Mouse (Mus musculus) forebrain, embryonic 15.5 days (tissue): ENCODE data around the gene Theg. TPM values are rescaled to one million over a fixed set of nuclear protein-coding genes. Genes with fewer than 3 reads are reported as not detected.

Experiments
- ATAC-seq: fragments of 200-750 bp; cut with Nextera tagmentation; replicated peaks from 2 replicates; pipeline ENCODE4 v1.8.0; 2017; ENCODE audit warnings: mild to moderate bottlenecking, moderate TSS enrichment, moderate library complexity
- H3K27ac ChIP-seq: fragments of 300-500 bp; sonication (generic); replicated peaks from 2 replicates; pipeline ENCODE4 v1.5.1; 2015; ENCODE audit warnings: mild to moderate bottlenecking, inconsistent platforms
- H3K27me3 ChIP-seq: fragments of 300-500 bp; sonication (generic); 2 replicates; pipeline ENCODE4 v1.6.1; 2015; ENCODE audit warnings: inconsistent platforms
- H3K36me3 ChIP-seq: fragments of 300-500 bp; sonication (generic); 2 replicates; pipeline ENCODE4 v1.6.1; 2015; ENCODE audit warnings: mild to moderate bottlenecking, inconsistent platforms
- H3K4me1 ChIP-seq: fragments of 300-500 bp; sonication (generic); 2 replicates; pipeline ENCODE4 v1.6.1; 2015; ENCODE audit warnings: inconsistent platforms
- H3K4me2 ChIP-seq: fragments of 300-500 bp; sonication (generic); replicated peaks from 2 replicates; pipeline ENCODE4 v1.6.1; 2015; ENCODE audit warnings: mild to moderate bottlenecking, inconsistent platforms
- H3K4me3 ChIP-seq: fragments of 300-500 bp; sonication (generic); 2 replicates; pipeline ENCODE4 v1.5.1; 2015; ENCODE audit warnings: mild to moderate bottlenecking, inconsistent platforms
- H3K9ac ChIP-seq: fragments of 300-500 bp; sonication (generic); replicated peaks from 2 replicates; pipeline ENCODE4 v1.6.1; 2015; ENCODE audit warnings: mild to moderate bottlenecking, inconsistent platforms
- H3K9me3 ChIP-seq: fragments of 300-500 bp; sonication (generic); 2 replicates; pipeline ENCODE4 v1.6.1; 2016; ENCODE audit warnings: inconsistent platforms
- WGBS: fragments of 180-500 bp; shearing (Covaris S2); methylation state at CpG from one replicate; pipeline ENCODE4 v1.1.7; 2015; ENCODE audit warnings: mixed read lengths; 5-methylcytosine and 5-hydroxymethylcytosine counted together
- polyA plus RNA-seq: library from polyadenylated mRNA; unstranded; fragments of >200 nt; fragmentation: Nextera tagmentation; extraction: Ambion mirVana; gene quantifications from 2 replicates; pipeline ENCODE4 v1.2.1, GENCODE M21; 2015

The Theg gene
- polyA plus RNA-seq = not detected in 2 replicates

DNA sequence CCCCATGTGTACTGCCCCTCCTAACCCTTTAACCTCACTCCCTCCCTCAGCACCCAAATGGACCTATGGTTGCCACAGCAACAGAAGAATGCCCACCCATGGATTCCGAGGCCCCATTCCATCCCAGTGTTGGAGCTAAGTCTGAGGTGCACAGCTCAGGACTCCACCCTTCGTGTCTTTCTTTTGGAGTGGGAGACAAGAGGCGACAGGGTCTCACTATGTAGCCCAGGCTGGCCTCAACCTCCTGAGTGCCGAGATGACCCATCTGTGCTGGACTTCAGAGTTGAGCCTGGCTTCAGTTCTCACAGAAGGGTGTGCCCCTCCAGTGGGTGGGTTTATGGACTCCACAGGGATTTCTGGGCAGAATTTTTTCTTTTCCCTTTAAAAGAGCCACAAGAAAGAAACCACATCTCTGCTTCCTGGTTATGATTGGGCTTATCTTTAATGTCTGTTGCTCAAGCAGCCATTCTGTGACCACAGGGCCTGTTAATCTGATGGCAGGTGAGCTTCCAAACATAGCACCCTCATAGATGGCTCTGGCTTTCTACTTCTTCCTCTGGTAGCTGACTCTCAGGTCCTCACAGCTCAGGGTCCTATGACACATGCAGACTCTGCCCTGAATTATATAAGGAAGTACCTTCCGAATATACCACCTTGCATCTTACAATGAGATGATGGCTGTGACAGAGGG, at the start of gene Theg:
Gene Theg (minus strand): TSS at position 271 of the 691 bp plus-strand sequence.
- H3K9ac ChIP-seq = no peak within 1 kb of the TSS
- H3K27me3 ChIP-seq = no peaks in the 10 kb centered on the region
- no peak within 1 kb of the TSS for H3K4me2 ChIP-seq
- no peak within 1 kb of the TSS for H3K4me3 ChIP-seq
- no peaks in the 10 kb centered on the region for H3K4me1 ChIP-seq
- H3K36me3 ChIP-seq = no peaks in the 10 kb centered on the region
- no peaks in the 10 kb centered on the region for H3K9me3 ChIP-seq
- WGBS = 88% methylated on average over 5 of the region's 5 CpGs
- ATAC-seq = no peak
- no peak within 1 kb of the TSS for H3K27ac ChIP-seq

DNA sequence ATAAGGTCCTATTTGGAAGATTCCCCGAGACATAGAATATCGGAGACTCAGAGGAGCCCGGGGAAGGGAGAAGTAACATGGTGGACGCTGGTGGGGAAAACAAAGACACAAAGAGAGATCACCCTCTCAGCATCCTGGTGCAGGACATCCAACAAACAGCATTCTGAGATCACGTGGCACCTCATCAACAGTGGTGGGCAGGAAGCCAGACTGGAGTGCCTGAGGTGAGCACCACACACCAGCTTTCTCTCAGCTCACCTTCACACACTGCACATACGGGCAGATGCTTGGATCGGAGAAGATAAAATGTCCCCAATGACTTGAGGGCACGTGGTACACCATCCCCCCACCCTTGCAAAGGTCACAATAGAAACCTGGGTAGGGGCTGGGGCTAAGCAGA, 49.2 kb upstream of the Theg start:
- H3K9ac ChIP-seq = peak overlapping the region; percentile 70; the same call in 1 of the 2 replicates
- peaks cover 34% of the 10 kb centered on the region for H3K4me1 ChIP-seq
- peaks cover 14% of the 10 kb centered on the region; the same call in 1 of the 2 replicates for H3K27me3 ChIP-seq
- ATAC-seq = no peak
- 73% methylated on average over 8 of the region's 8 CpGs for WGBS
- H3K36me3 ChIP-seq = no peaks in the 10 kb centered on the region
- 0 out of 2 replicates have a peak overlapping the region, but pooled peaks have one; percentile 33 for H3K27ac ChIP-seq
- peak overlapping the region; percentile 89 for H3K4me2 ChIP-seq
- H3K4me3 ChIP-seq = peak overlapping the region; percentile 82
- no peaks in the 10 kb centered on the region for H3K9me3 ChIP-seq

DNA sequence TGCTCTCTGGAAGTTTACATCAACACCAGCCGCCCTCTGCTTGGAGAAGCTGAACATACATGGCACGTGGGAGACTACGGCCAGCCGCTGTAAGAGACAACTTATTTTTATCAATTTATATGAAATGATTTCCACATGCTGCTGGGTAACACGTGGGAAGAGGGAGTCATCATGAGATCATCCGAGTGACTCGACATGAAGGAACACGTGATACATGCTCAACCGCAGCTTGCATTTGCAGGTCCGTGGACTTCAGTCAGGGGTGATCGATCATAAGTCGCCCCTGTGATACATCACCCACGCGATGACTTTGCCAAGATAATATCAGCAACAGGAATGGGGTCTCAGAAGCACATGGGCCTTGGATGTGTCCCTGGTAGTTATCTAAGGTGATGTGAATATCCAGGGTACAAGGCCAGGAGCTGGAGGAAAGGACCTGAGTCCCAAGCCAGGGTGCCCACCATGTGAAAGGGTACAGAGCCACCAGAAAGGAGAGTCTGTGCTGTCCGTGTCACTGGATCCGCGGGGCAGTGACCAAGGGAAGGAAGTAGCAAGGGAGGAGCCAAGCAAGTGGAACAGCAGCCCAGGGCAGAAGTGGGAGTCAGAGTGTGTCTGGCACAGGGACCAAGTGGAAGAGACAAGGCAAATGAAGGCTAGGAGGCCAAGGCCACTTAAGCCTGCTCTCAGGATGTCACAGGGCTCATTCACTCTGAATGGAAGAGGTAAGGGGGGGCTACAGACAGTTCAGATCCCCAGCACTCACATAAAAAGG, 46.1 kb upstream of the Theg start:
- ATAC-seq = no peak
- 87% methylated on average over 17 of the region's 17 CpGs for WGBS

DNA sequence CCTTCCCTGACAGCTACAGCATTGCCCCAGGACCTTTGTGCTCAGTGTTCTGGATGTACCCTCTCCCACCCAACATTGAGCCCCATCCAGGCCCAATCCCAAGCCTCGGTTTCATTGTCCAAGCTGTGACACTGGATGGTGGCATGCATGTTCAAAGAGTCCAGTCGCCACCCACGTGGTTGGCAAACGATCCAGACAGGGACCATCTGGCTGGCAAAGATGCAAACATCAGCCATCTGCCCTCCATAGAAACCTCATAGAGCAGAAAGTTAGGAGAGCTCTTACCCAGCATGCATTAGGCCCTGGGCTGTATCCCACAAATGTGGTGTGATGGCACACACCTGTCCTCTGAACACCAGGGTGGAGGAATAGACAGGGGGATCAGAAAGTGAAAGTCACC, 44.3 kb upstream of the Theg start:
- H3K9ac ChIP-seq = no peak overlapping the region
- H3K27ac ChIP-seq = peak overlapping the region; percentile 50; the same call in 1 of the 2 replicates
- H3K4me1 ChIP-seq = peaks cover 30% of the 10 kb centered on the region
- H3K36me3 ChIP-seq = no peaks in the 10 kb centered on the region
- no peak overlapping the region for H3K4me3 ChIP-seq
- no peaks in the 10 kb centered on the region for H3K9me3 ChIP-seq
- no peak overlapping the region for H3K4me2 ChIP-seq
- H3K27me3 ChIP-seq = no peaks in the 10 kb centered on the region
- peak; percentile 39 for ATAC-seq
- 37% methylated on average over 4 of the region's 4 CpGs for WGBS

More for the DNA sequence above, 46.1 kb upstream of the Theg start:
- H3K27ac ChIP-seq = no peak overlapping the region
- H3K4me1 ChIP-seq = peaks cover 35% of the 10 kb centered on the region
- H3K4me3 ChIP-seq = no peak overlapping the region
- peaks cover 2% of the 10 kb centered on the region; the same call in 1 of the 2 replicates for H3K27me3 ChIP-seq
- no peaks in the 10 kb centered on the region for H3K9me3 ChIP-seq
- H3K36me3 ChIP-seq = no peaks in the 10 kb centered on the region
- H3K9ac ChIP-seq = no peak overlapping the region
- no peak overlapping the region for H3K4me2 ChIP-seq

DNA sequence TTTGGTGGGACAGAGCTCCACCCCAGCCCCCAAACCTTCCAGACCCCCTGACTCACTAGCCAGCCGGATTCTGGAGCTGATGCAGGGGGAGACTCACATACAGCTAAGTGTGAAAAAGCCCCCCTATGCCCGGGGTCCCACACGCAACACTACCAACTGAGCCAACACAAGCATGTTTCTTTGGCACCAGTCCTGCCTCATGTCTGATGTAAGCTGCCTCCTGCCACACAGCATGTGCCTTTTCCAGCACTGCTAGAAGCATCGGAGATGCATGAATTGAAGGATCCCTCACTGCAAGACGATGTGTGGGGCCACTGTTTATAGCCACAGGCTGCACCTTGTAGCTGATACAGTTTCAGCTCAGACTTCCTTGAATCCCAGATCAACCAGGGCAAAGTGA, 41.2 kb upstream of the Theg start:
- WGBS = 62% methylated on average over 5 of the region's 5 CpGs
- Histone ChIP-seq H3K9ac (no peak overlapping the region), H3K27ac (no peak overlapping the region), H3K4me3 (no peak overlapping the region), H3K4me2 (no peak overlapping the region), H3K9me3 (no peaks in the 10 kb centered on the region), H3K27me3 (no peaks in the 10 kb centered on the region), H3K36me3 (no peaks in the 10 kb centered on the region), H3K4me1 (peaks cover 29% of the 10 kb centered on the region)
- ATAC-seq = 0 out of 2 replicates have a peak, but pooled peaks have one; percentile 12

DNA sequence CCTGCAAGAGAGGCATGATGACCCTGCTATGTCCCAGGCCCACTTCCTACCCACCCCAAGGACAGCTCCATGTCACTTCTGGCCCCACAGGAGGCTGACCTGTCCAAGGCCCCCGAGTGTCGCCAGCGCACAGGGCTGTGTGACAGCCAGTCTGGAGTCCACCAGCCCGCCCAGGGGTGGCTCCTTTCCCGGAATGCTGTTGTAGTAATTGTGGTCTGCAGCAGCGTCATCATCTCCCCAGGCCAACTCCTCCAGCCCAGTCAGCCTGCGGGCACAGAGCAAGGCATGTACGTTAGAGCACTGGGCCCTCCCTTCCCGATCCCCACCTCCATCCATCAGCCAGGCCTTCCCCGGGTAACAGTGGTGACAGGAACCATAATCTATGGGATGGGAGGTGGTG, 39.0 kb upstream of the Theg start:
- no peak overlapping the region for H3K27ac ChIP-seq
- WGBS = 89% methylated on average over 10 of the region's 10 CpGs
- H3K4me3 ChIP-seq = no peak overlapping the region
- no peaks in the 10 kb centered on the region for H3K36me3 ChIP-seq
- H3K9ac ChIP-seq = no peak overlapping the region
- H3K4me2 ChIP-seq = no peak overlapping the region
- ATAC-seq = no peak
- no peaks in the 10 kb centered on the region for H3K9me3 ChIP-seq
- H3K27me3 ChIP-seq = no peaks in the 10 kb centered on the region
- peaks cover 17% of the 10 kb centered on the region for H3K4me1 ChIP-seq

DNA sequence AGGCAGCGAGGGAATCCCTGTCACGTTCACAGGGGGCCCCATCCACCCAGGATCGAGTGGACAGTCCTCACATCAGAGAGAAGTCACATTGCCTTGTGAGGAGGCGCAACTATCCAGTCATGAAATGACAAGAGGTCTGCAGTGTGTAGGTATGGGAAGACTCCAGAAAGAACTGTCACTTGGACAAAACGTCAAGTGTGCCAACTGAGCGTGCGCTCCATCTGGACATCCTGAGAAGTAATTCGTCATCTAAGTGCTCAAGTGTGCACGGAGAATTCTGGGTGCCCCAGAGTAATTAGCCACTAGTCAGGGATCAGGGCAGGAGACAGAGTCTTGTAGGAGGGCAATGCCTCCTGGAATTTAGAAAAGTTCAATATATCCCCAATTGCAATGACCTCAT, 38.3 kb upstream of the Theg start:
- ATAC-seq = no peak
- 82% methylated on average over 9 of the region's 9 CpGs for WGBS
- H3K27ac ChIP-seq = no peak overlapping the region
- H3K36me3 ChIP-seq = no peaks in the 10 kb centered on the region
- no peak overlapping the region for H3K4me3 ChIP-seq
- peaks cover 15% of the 10 kb centered on the region for H3K4me1 ChIP-seq
- no peak overlapping the region for H3K4me2 ChIP-seq
- no peaks in the 10 kb centered on the region for H3K9me3 ChIP-seq
- H3K27me3 ChIP-seq = no peaks in the 10 kb centered on the region
- no peak overlapping the region for H3K9ac ChIP-seq

DNA sequence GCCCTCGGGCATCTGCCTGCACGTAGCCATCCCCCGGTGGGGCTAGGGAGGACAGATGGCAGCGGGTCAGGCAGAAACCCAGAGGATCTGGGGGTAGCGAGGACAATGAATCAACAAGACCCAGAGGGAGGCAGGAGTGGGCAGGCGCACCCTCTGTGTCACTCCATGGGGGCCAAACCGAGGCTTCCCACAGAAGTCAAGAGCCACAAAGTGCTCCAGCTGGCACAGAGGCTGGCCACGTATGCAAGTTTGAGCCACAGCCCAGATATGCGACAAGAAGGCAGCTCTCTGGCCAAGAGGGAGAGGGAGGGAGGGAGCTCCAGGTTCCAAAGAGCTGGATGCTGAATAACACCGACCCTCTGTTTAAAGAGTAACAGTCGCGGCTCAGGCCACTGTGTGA, 36.8 kb upstream of the Theg start:
- no peak for ATAC-seq
- H3K4me2 ChIP-seq = no peak overlapping the region
- H3K27ac ChIP-seq = no peak overlapping the region
- H3K4me1 ChIP-seq = peaks cover 13% of the 10 kb centered on the region
- no peaks in the 10 kb centered on the region for H3K9me3 ChIP-seq
- H3K4me3 ChIP-seq = no peak overlapping the region
- H3K27me3 ChIP-seq = no peaks in the 10 kb centered on the region
- WGBS = 64% methylated on average over 12 of the region's 12 CpGs
- H3K9ac ChIP-seq = no peak overlapping the region
- H3K36me3 ChIP-seq = no peaks in the 10 kb centered on the region

DNA sequence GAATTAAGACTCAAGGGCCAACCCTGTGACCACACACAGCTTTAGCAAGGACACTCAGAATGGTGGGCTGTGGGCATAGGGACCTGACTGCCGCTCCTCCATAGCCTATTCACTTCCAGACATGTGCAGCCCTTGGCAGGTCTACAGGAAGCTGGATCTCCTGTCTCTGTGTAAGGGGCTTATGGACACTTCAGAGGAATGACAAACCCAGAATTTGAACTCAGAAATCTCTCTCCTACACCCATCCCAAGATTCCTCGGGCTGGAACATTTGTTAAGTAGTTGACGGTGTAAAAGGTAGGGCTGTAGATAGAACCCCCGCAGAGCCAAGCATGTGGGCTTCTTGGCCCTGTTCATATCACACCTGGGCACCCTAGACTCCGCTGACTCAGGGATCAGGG, 29.2 kb upstream of the Theg start:
- no peaks in the 10 kb centered on the region for H3K36me3 ChIP-seq
- ATAC-seq = no peak
- no peaks in the 10 kb centered on the region for H3K9me3 ChIP-seq
- WGBS = 84% methylated on average over 5 of the region's 5 CpGs
- peaks cover 32% of the 10 kb centered on the region for H3K4me1 ChIP-seq
- H3K27ac ChIP-seq = 0 out of 2 replicates have a peak overlapping the region, but pooled peaks have one; percentile 48
- no peak overlapping the region for H3K4me2 ChIP-seq
- no peak overlapping the region for H3K9ac ChIP-seq
- H3K4me3 ChIP-seq = no peak overlapping the region
- H3K27me3 ChIP-seq = peaks cover 20% of the 10 kb centered on the region

DNA sequence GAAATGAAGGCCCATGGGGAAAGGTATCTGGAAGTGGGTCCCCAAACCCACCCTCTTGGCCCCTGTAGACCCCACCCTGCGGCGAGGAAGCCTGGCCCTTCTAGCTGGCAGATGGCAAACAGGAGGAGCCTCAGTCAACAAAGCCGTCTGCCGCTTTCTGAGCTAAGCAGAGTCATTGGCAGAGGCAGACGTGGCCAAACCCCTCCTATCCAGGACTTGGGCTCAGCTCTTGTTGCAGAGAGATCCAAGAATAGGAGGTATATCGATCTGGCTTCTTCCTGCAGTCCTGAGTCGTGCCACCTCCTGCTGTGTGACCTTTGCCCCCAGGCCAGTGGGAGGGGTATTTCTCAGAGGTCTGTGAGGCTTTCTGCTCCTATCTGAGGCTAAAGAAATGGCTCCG, 28.7 kb upstream of the Theg start:
- Histone ChIP-seq H3K27ac (0 out of 2 replicates have a peak overlapping the region, but pooled peaks have one; percentile 48), H3K36me3 (no peaks in the 10 kb centered on the region), H3K4me3 (no peak overlapping the region), H3K27me3 (peaks cover 20% of the 10 kb centered on the region), H3K4me2 (no peak overlapping the region), H3K9me3 (no peaks in the 10 kb centered on the region), H3K4me1 (peaks cover 34% of the 10 kb centered on the region), H3K9ac (no peak overlapping the region)
- WGBS = 7% methylated on average over 8 of the region's 8 CpGs
- no peak for ATAC-seq

DNA sequence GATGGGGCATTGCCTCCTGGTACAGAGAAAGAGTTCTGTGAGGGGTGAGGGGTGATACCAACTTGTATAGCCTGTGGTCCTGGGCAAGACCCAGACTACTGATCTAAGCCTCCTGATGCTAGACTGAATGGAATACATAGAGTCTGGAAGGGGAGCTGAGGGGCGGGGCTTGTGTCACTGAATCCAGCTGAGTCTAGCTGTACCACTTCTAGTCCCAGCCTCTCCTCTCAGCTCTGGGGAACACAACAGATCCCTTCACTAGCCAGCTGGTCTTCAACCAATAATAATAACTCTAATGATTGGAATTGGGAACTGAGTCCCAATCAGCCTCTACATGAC, 27.1 kb upstream of the Theg start:
- peaks cover 34% of the 10 kb centered on the region for H3K4me1 ChIP-seq
- H3K9me3 ChIP-seq = no peaks in the 10 kb centered on the region
- no peak overlapping the region for H3K27ac ChIP-seq
- H3K36me3 ChIP-seq = no peaks in the 10 kb centered on the region
- peak overlapping the region; percentile 89 for H3K4me2 ChIP-seq
- ATAC-seq = no peak
- WGBS = 97% methylated on average over 1 of the region's 1 CpGs
- no peak overlapping the region for H3K9ac ChIP-seq
- H3K4me3 ChIP-seq = peak overlapping the region; percentile 55
- peaks cover 20% of the 10 kb centered on the region for H3K27me3 ChIP-seq

DNA sequence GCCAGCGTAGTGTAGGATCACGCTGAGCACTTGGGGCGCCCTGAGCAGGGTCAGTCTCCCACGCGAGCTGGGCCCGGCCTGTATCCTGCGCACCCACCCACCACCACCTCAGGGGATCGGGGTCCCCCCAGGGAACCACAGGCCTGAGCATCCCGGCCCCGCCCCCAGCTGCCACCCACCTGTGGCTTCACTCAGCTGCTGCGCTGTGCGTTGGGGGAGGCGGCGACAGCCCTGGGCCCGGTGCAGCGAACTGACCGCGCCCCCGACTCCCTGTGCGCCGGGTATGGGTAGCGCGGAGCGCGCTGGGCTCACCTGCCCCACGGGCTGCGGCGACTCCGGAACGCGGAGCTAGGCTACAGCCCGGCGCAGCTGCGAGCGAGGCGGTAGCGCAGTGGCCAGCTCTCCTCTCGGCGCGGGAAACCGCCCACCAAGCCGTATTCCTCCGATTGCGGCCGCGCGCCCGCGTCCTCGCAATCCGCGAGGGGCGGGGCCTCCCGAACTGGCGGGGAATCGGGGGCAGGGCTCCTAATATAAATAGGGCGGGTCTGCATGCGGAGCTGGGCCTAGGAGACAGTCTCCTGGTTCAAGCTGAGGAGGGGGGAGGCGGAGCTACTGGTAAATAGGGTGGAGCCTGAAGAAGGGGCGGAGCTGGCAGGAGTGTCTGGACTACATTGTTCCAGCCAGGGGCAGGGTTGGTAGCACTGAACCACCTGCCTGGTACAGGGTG, 26.6 kb upstream of the Theg start, which contains the start of gene C2cd4c:
Gene C2cd4c (minus strand): TSS at position 448 of the 727 bp plus-strand sequence.
- under 1% methylated on average over 58 of the region's 60 CpGs for WGBS
- Histone ChIP-seq H3K27ac (no peak within 1 kb of the TSS), H3K4me3 (peak within 1 kb of the TSS; percentile 55), H3K9ac (peak within 1 kb of the TSS; percentile 62), H3K4me2 (peak within 1 kb of the TSS; percentile 89), H3K4me1 (peaks cover 34% of the 10 kb centered on the region), H3K36me3 (no peaks in the 10 kb centered on the region), H3K27me3 (peaks cover 20% of the 10 kb centered on the region), H3K9me3 (no peaks in the 10 kb centered on the region)
- peak; percentile 82 for ATAC-seq
